Mouse (Mus musculus) midbrain, embryonic 15.5 days (tissue): ENCODE measurements around the gene Mgea5. TPM values are rescaled to one million over a fixed set of nuclear protein-coding genes. Genes with fewer than 3 reads are reported as not detected.

Experiments used
- ATAC-seq: fragments of 200-750 bp; cut with Nextera tagmentation; replicated peaks from 2 replicates; pipeline ENCODE4 v1.8.0; 2017; ENCODE audit warnings: moderate TSS enrichment
- H3K27ac ChIP-seq: fragments of 300-500 bp; sonication (generic); 2 replicates; pipeline ENCODE4 v1.5.1; 2015; ENCODE audit warnings: mild to moderate bottlenecking, inconsistent platforms
- H3K27me3 ChIP-seq: fragments of 300-500 bp; sonication (generic); replicated peaks from 2 replicates; pipeline ENCODE4 v1.6.1; 2015; ENCODE audit warnings: inconsistent platforms
- H3K36me3 ChIP-seq: fragments of 300-500 bp; sonication (generic); replicated peaks from 2 replicates; pipeline ENCODE4 v1.6.1; 2015; ENCODE audit warnings: inconsistent platforms
- H3K4me1 ChIP-seq: fragments of 300-500 bp; sonication (generic); 2 replicates; pipeline ENCODE4 v1.6.1; 2015; ENCODE audit warnings: inconsistent platforms
- H3K4me2 ChIP-seq: fragments of 300-500 bp; sonication (generic); 2 replicates; pipeline ENCODE4 v1.6.1; 2015; ENCODE audit warnings: inconsistent platforms, mild to moderate bottlenecking, moderate library complexity
- H3K4me3 ChIP-seq: fragments of 300-500 bp; sonication (generic); 2 replicates; pipeline ENCODE4 v1.5.1; 2015; ENCODE audit warnings: mild to moderate bottlenecking, inconsistent platforms
- H3K9ac ChIP-seq: fragments of 300-500 bp; sonication (generic); 2 replicates; pipeline ENCODE4 v1.6.1; 2015; ENCODE audit warnings: mild to moderate bottlenecking, inconsistent platforms
- H3K9me3 ChIP-seq: fragments of 300-500 bp; sonication (generic); 2 replicates; pipeline ENCODE4 v1.6.1; 2016; ENCODE audit warnings: inconsistent platforms
- WGBS: fragments of 180-500 bp; shearing (Covaris S2); methylation state at CpG from one replicate; pipeline ENCODE4 v1.1.7; 2015; ENCODE audit warnings: mixed read lengths; 5-methylcytosine and 5-hydroxymethylcytosine counted together
- polyA plus RNA-seq: library from polyadenylated mRNA; unstranded; fragments of >200 nt; fragmentation: Nextera tagmentation; extraction: Ambion mirVana; gene quantifications from 2 replicates; pipeline ENCODE4 v1.2.1, GENCODE M21; 2015

The Mgea5 gene
- polyA plus RNA-seq, result 91.4 TPM in 2 replicates

DNA sequence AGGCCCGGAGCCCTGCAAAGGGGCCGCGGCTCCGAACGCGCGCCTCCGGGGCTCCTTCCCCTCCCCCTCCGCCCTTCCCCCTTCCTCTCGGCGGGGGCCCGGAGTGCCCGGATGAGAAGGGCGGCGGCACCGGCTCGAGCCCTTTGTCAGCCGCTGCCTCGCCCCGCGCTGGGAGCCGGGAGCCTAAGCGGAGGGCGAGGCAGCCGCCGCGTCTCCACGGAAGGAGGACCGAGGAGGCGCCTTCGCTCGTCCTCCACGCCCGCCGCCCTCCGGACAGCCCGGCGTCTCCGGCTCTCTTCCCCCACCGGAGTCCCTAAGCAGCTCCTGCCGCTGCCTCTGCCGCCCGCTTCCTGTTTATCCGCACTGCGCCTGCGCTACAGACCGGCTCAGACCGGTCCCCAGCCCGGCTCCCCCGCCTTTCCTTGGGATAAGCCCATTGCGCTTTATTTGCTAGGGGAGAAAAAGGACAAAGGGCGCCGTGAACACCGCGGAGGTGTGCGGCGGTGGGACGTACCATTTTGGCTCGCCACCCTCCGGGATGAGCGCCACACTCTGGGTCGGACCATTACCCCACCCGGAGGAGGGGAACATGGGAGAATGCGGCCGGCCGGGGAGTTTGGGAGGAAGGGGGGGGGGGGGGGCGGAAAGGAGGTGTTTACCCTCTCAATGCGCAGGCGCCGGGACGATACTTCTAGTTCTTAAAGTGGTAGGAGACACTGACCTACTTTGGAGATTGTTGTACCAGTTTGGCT is at the start of gene Mgea5:
TSS of gene Mgea5 (minus strand) at position 657 of the 752 bp plus-strand sequence.
- H3K9me3 ChIP-seq, result no peaks in the 10 kb centered on the region
- peak within 1 kb of the TSS; percentile 62 for H3K4me2 ChIP-seq
- H3K36me3 ChIP-seq, result 0 out of 2 replicates have a peak, but pooled peaks cover 1% of the 10 kb centered on the region
- no peaks in the 10 kb centered on the region for H3K27me3 ChIP-seq
- peak within 1 kb of the TSS; percentile 99 for H3K27ac ChIP-seq
- peak; percentile 97 for ATAC-seq
- peak within 1 kb of the TSS; percentile 89 for H3K9ac ChIP-seq
- peak within 1 kb of the TSS; percentile 88 for H3K4me3 ChIP-seq
- peaks cover 37% of the 10 kb centered on the region for H3K4me1 ChIP-seq
- WGBS, result under 1% methylated on average over 71 of the region's 71 CpGs

DNA sequence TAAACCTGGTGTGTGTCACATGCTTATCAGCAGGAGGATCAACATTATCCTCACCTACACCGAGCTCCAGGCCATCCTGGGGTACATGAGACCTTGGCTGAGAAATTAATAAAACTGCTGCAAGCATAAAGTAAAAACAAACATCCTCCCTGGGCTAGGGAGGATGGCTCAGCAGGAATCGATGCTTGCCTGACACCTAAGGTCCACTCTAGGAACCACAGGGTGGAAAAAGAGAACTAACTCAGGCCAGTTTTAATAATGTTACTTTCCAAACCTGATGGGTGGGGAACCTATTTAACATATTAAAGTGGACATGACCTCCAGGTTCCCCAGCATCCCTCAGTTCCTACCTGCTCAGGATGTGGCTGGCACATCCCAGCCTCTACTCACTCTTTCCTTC is 47.0 kb upstream of the Mgea5 start:
- Histone ChIP-seq H3K27ac (no peak overlapping the region), H3K36me3 (no peaks in the 10 kb centered on the region), H3K4me2 (no peak overlapping the region), H3K27me3 (no peaks in the 10 kb centered on the region), H3K9me3 (no peaks in the 10 kb centered on the region), H3K9ac (no peak overlapping the region), H3K4me3 (no peak overlapping the region), H3K4me1 (peaks cover 5% of the 10 kb centered on the region; the same call in 1 of the 2 replicates)
- 61% methylated on average over 2 of the region's 2 CpGs for WGBS
- no peak for ATAC-seq

DNA sequence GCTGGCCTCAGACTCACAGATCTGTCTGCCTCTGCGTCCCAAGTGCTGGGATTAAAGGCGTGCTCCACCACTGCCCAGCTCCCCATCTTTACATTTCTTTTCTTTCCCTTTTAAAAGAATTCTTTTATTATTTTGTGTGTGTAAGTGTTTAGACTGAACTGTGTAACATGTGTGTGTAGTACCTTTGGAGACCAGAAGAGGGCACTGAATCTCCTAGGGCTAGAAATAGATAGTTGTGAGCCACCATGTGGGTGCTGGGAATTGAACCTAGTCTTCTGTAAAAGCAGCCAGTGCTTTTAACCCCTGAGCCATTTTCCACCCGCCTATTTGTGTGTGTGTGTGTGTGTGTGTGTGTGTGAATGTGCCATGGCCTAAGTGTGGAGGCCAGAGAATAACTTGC is 44.1 kb upstream of the Mgea5 start:
- Histone ChIP-seq H3K27me3 (no peaks in the 10 kb centered on the region), H3K4me3 (no peak overlapping the region), H3K9ac (no peak overlapping the region), H3K4me1 (no peaks in the 10 kb centered on the region), H3K4me2 (no peak overlapping the region), H3K36me3 (no peaks in the 10 kb centered on the region), H3K9me3 (no peaks in the 10 kb centered on the region), H3K27ac (no peak overlapping the region)
- WGBS, result 93% methylated on average over 3 of the region's 3 CpGs
- ATAC-seq, result no peak

DNA sequence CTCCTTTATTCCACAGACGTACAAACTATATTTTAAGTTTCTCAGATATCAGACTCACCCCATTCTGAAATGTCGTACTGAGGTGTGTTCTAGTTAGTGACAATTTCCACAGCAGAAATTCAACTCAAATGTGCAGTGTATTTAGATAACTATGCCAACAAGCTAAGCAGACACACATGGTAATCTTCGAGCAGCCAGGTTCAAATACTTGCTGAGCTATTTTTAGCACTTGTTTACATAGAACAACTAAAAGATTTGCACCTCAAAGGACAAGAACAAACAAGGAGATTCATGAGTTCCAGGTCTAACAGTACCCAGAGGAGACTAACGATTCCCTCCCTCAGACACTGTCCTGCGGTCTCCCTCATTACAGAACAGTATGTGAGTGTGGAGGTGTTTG is 43.5 kb upstream of the Mgea5 start:
- H3K27ac ChIP-seq, result no peak overlapping the region
- H3K4me3 ChIP-seq, result no peak overlapping the region
- H3K9me3 ChIP-seq, result no peaks in the 10 kb centered on the region
- 85% methylated on average over 5 of the region's 5 CpGs for WGBS
- H3K4me1 ChIP-seq, result no peaks in the 10 kb centered on the region
- no peak overlapping the region for H3K4me2 ChIP-seq
- no peaks in the 10 kb centered on the region for H3K27me3 ChIP-seq
- ATAC-seq, result no peak
- no peaks in the 10 kb centered on the region for H3K36me3 ChIP-seq
- no peak overlapping the region for H3K9ac ChIP-seq

DNA sequence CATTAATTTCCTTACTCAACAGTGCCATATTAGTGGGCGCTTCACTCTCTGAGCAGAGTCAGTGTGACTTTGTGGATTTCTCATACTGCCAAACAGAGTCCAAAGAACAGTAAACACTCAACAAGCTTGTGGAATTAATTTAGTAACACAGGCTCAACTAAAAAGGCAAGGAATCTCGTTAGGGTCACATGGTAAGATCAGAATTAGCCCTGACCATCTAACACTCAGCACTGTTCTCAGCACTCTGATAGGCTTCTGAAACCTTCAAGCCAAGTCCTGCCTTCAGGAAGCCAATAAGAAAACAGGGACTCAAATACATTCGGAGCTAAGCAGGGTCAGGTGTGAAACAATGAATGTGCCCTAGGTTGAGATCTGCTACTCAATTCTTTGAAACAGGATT is 42.5 kb upstream of the Mgea5 start:
- WGBS, result 87% methylated on average over 3 of the region's 3 CpGs
- H3K36me3 ChIP-seq, result no peaks in the 10 kb centered on the region
- H3K27me3 ChIP-seq, result no peaks in the 10 kb centered on the region
- no peak overlapping the region for H3K4me3 ChIP-seq
- peaks cover 4% of the 10 kb centered on the region; the same call in 1 of the 2 replicates for H3K4me1 ChIP-seq
- ATAC-seq, result no peak
- no peak overlapping the region for H3K9ac ChIP-seq
- no peak overlapping the region for H3K27ac ChIP-seq
- H3K4me2 ChIP-seq, result no peak overlapping the region
- no peaks in the 10 kb centered on the region for H3K9me3 ChIP-seq

DNA sequence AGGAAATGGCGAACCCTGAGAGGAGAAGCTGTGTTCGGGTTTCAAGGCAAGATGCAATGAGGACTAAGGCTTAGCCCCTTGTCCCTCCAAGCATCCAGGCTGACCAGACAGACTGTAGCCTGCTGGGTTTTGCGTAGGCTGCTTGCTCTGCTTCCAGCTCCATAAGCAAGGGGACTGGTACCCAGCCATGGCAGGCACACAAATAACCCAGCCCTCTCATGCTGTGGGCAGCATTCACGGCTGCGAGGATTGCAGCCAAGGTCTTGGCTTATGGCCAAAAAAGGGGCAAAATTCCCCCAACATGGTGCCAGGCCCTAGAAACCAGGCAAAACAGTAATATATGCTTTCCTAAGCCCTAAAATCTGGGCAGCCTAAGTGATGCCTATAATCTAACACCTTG is 38.2 kb upstream of the Mgea5 start:
- no peak for ATAC-seq
- Histone ChIP-seq H3K9ac (no peak overlapping the region; the same call in 1 of the 2 replicates), H3K36me3 (no peaks in the 10 kb centered on the region), H3K4me1 (peaks cover 5% of the 10 kb centered on the region; the same call in 1 of the 2 replicates), H3K4me2 (no peak overlapping the region), H3K27ac (no peak overlapping the region), H3K27me3 (no peaks in the 10 kb centered on the region), H3K4me3 (no peak overlapping the region), H3K9me3 (no peaks in the 10 kb centered on the region)
- WGBS, result 66% methylated on average over 5 of the region's 5 CpGs

DNA sequence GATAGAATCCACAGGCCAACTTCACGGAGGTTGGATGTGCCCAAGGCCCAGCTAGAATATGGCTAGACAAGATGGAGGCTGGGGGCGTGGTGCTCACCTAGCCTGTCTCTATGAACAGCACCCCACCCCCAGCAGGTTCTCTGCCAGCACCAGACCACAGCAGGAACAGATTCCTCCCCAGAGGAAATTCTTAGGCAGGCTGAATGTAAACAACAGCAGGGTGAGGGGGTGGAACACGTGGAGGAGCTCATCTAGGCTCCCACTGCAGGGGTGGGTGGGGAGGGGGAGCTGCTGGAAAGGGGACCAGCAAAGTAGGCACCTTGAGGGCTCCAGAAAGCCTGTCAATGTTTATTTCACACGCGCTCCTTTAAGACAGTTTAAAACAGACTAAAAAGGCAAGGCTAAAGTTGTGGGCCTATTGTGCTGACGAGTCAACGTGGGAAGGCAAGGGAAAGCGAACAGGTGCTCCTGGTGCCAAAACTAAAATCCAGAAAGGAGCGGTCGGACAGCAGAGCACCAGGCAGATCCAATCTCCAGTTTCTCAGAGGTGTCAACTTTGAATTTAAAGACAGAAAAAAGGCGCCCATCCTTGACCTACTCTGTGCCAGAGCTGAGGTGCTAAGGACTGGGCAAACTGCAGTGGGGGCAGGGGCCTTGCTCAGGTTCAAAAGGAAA is 34.3 kb upstream of the Mgea5 start:
- WGBS, result 69% methylated on average over 11 of the region's 11 CpGs
- ATAC-seq, result no peak
- Histone ChIP-seq H3K9me3 (no peaks in the 10 kb centered on the region), H3K27me3 (no peaks in the 10 kb centered on the region), H3K27ac (no peak overlapping the region), H3K36me3 (no peaks in the 10 kb centered on the region), H3K4me2 (no peak overlapping the region), H3K9ac (no peak overlapping the region), H3K4me1 (peaks cover 28% of the 10 kb centered on the region), H3K4me3 (no peak overlapping the region)

DNA sequence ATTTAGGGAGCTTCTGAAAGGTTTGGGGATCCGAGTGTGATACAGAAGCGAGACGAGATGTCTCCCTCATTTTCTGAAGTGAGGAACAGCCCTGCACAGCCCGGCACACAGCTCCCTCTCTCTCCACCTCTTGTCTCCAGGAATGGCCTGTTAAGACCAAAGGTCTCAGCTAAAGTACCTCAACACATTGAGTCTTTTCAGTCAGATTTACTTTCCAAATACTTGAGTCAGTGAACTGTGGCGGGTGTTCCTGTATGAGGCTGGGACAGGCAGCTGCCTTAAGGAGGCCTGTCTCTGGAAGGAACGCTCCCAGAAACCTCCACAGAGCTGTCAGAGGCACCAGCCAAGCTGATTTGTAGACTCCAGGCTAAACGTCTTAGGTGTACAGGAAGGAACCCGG is 33.1 kb upstream of the Mgea5 start:
- Histone ChIP-seq H3K9ac (no peak overlapping the region), H3K4me1 (peaks cover 34% of the 10 kb centered on the region), H3K36me3 (no peaks in the 10 kb centered on the region), H3K27ac (no peak overlapping the region), H3K4me3 (no peak overlapping the region), H3K27me3 (no peaks in the 10 kb centered on the region), H3K4me2 (no peak overlapping the region), H3K9me3 (no peaks in the 10 kb centered on the region)
- ATAC-seq, result no peak
- WGBS, result 17% methylated on average over 8 of the region's 8 CpGs

DNA sequence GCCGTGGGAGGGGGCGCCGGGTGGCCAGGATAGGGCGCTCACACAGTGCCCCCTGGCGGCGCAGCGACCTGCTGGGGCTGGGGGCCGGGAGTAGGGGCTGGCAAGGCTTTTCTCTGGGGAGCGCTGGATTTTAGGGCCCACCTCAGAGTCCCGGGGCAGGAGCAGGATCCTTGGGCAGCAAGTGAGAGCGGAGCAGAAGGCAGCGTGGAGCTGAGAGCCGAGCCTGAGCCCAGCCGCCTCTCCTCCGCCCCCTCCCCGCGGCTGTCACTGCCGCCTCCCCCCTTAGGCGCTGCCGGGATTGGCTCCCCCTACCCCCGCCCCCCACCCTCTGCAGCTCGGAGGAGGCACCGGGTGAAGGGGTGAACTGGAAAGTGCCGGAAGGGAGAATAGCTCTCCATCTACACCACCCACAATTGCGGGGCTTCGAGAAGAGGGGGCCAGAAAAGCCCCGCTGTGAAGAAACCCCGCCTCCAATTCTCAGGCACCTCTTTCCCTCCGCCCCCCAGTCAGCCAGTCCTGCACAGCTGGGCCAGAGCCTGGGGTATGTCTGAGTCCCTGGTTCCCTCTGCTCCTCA is 32.3 kb upstream of the Mgea5 start, which contains the start of gene Kcnip2:
TSS of gene Kcnip2 (minus strand) at position 231 of the 575 bp plus-strand sequence.
- H3K27me3 ChIP-seq, result no peaks in the 10 kb centered on the region
- H3K9me3 ChIP-seq, result no peaks in the 10 kb centered on the region
- under 1% methylated on average over 27 of the region's 29 CpGs for WGBS
- no peaks in the 10 kb centered on the region for H3K36me3 ChIP-seq
- no peak within 1 kb of the TSS for H3K27ac ChIP-seq
- ATAC-seq, result peak; percentile 18; the same call in 1 of the 2 replicates
- peak within 1 kb of the TSS; percentile 94 for H3K4me2 ChIP-seq
- H3K4me1 ChIP-seq, result peaks cover 34% of the 10 kb centered on the region
- H3K4me3 ChIP-seq, result peak within 1 kb of the TSS; percentile 45
- peak within 1 kb of the TSS; percentile 57 for H3K9ac ChIP-seq

DNA sequence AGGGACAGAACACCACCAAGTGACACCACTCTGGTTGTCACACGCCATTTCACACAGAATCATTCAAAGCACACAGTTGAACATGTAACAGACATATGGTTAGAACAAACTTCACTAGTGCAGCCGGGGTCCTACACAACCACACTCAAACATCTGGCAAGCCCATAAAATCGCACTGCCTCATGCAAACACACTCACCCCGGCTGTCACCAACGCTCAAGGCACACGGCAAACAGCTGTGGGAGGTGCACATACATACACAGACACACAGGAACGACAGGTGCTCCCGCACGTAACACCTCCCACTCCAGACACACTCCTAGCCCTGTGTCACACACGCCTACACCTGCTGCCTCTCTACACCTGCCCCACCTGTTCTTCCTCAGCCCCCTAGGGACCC is 31.5 kb upstream of the Mgea5 start:
- Histone ChIP-seq H3K27ac (no peak overlapping the region), H3K4me1 (peaks cover 34% of the 10 kb centered on the region), H3K9ac (peak overlapping the region; percentile 57), H3K27me3 (no peaks in the 10 kb centered on the region), H3K9me3 (no peaks in the 10 kb centered on the region), H3K4me3 (peak overlapping the region; percentile 45), H3K36me3 (no peaks in the 10 kb centered on the region), H3K4me2 (peak overlapping the region; percentile 94)
- 66% methylated on average over 10 of the region's 10 CpGs for WGBS
- no peak; the same call in 1 of the 2 replicates for ATAC-seq

DNA sequence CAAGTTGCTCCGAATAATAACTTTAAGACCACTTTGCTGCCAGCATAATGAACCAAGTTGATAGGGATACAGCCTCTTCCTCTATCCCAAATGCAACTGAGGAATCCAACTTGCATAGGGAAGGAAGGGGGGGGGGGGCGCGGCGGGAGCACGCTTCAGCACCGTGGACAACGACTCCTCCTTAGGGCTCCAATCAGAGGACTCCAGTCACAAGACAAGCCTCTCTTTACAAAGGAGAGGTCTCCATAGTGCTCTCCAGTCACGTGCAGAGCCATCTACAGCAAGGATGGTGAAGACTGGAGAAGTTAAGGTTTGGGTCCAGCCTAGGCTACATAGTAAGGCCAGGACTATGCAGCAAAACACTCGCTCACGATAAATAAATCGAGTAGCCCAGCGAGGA is 30.2 kb upstream of the Mgea5 start:
- H3K36me3 ChIP-seq, result no peaks in the 10 kb centered on the region
- no peaks in the 10 kb centered on the region for H3K27me3 ChIP-seq
- no peak overlapping the region for H3K4me3 ChIP-seq
- no peak for ATAC-seq
- peaks cover 34% of the 10 kb centered on the region for H3K4me1 ChIP-seq
- H3K9ac ChIP-seq, result no peak overlapping the region
- no peak overlapping the region for H3K27ac ChIP-seq
- 13% methylated on average over 12 of the region's 12 CpGs for WGBS
- no peak overlapping the region for H3K4me2 ChIP-seq
- no peaks in the 10 kb centered on the region for H3K9me3 ChIP-seq

DNA sequence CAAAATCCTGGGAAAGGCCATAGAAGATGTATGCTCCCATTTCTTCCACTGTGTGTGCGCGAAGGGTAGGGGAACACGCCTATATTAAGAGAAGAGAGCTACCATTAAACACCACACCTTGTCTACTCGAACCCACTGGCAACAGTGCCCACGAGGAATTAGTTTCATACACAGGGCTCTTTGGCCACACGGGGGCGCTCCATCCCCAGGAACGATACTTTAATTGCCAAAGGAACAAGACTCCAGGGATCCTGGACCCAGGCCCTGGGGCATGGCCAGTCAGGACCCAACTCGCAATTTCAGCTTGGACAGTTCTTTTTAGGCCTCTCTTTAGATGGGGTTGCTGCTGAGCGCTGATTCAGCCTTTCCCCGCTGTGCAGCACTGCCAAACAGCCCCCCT is 29.6 kb upstream of the Mgea5 start:
- 7% methylated on average over 11 of the region's 11 CpGs for WGBS

More for the DNA sequence above, 29.6 kb upstream of the Mgea5 start:
- 0 out of 2 replicates have a peak overlapping the region, but pooled peaks have one; percentile 2 for H3K27ac ChIP-seq
- H3K4me1 ChIP-seq, result peaks cover 34% of the 10 kb centered on the region
- no peaks in the 10 kb centered on the region for H3K27me3 ChIP-seq
- no peak overlapping the region for H3K9ac ChIP-seq
- peak overlapping the region; percentile 75 for H3K4me2 ChIP-seq
- H3K4me3 ChIP-seq, result 0 out of 2 replicates have a peak overlapping the region, but pooled peaks have one; percentile 38
- ATAC-seq, result 0 out of 2 replicates have a peak, but pooled peaks have one; percentile 15
- no peaks in the 10 kb centered on the region for H3K36me3 ChIP-seq
- no peaks in the 10 kb centered on the region for H3K9me3 ChIP-seq
